Mouse (Mus musculus) gastrocnemius, adult 2 months (tissue): ENCODE data around the gene Smim17. TPM values are rescaled to one million over a fixed set of nuclear protein-coding genes. Genes with fewer than 3 reads are reported as not detected.
A peak's percentile ranks its signal among the peaks of the same experiment; 100 is the strongest.
"Not testable (repeated sequence)": the region's sequence is repeated elsewhere in the genome, so short reads cannot be mapped to it uniquely, and the experiment has no call there.

Experiments used
- DNase-seq: peaks from one replicate; pipeline ENCODE4 v3.0.0; 2022
- H3K27ac ChIP-seq: fragments of 200-600 bp; 2 replicates; pipeline ENCODE4 v1.8.1; 2022; ENCODE audit warnings: mild to moderate bottlenecking
- H3K4me3 ChIP-seq: fragments of 200-600 bp; 2 replicates; pipeline ENCODE4 v1.8.1; 2022; ENCODE audit warnings: mild to moderate bottlenecking, moderate library complexity
- CTCF ChIP-seq: fragments of 200-600 bp; IDR thresholded peaks from 2 replicates; pipeline ENCODE4 v1.8.1; 2022; ENCODE audit warnings: antibody characterized with exemption, mild to moderate bottlenecking, moderate library complexity
- intact Hi-C: fragments of 180-260 bp; cut with DNase I; formaldehyde crosslinking; loops from one replicate; pipeline ENCODE4 v1.15.1; 2025
- total RNA-seq, 2 experiments: library from RNA; stranded (reverse); gene quantifications; 2 replicates each; pipeline ENCODE4 v1.2.3; 2021

Gene Smim17
- total RNA-seq, 2 experiments from 2014 or later, result 0.45 to 0.77 TPM

- peak; percentile 69 for TF ChIP-seq CTCF
- Histone ChIP-seq H3K27ac (no peak overlapping the region), H3K4me3 (no peak overlapping the region)
- DNase-seq, result peak; percentile 28
- intact Hi-C loops, result loop anchor here (1.0 to 5.0 kb wide), 2 partner anchors 71 to 487 kb away; no protein-coding TSS in a partner anchor
Observed at GRCm38 (mm10) chr7:6430342-6430741, 31.8 kb downstream of the Smim17 start.

GRCm38 (mm10) chr7:6438388-6438787, 39.9 kb downstream of the Smim17 start, which contains the start of gene Olfr1344:
Olfr1344 (plus strand) TSS chr7:6438688.
- intact Hi-C loops, result loop anchor here (5.0 kb wide), 1 partner anchor 499 kb away; no protein-coding TSS in a partner anchor
- Histone ChIP-seq H3K4me3 (no peak within 1 kb of the TSS), H3K27ac (no peak within 1 kb of the TSS)
- no peak for TF ChIP-seq CTCF
- no peak for DNase-seq

- H3K4me3 ChIP-seq, result no peak overlapping the region
- H3K27ac ChIP-seq, result no peak overlapping the region
- no peak for TF ChIP-seq CTCF
- no peak for DNase-seq
- intact Hi-C loops, result no loop called here
Observed at GRCm38 (mm10) chr7:6441173-6441572, 42.7 kb downstream of the Smim17 start.

- DNase-seq, result no peak
- no peak for TF ChIP-seq CTCF
- intact Hi-C loops, result no loop called here
- no peak overlapping the region for H3K4me3 ChIP-seq
- H3K27ac ChIP-seq, result no peak overlapping the region
Observed at GRCm38 (mm10) chr7:6447771-6448170, 49.3 kb downstream of the Smim17 start.

GRCm38 (mm10) chr7:6455868-6456267, 57.4 kb downstream of the Smim17 start, which contains the start of gene Olfr1336:
Olfr1336 (plus strand) TSS chr7:6456168.
- intact Hi-C loops, result no loop called here
- no peak for DNase-seq
- Histone ChIP-seq H3K27ac (no peak within 1 kb of the TSS), H3K4me3 (no peak within 1 kb of the TSS)
- TF ChIP-seq CTCF, result no peak

- Histone ChIP-seq H3K27ac (no peak overlapping the region), H3K4me3 (no peak overlapping the region)
- DNase-seq, result no peak
- intact Hi-C loops, result no loop called here
- TF ChIP-seq CTCF, result no peak
Observed at GRCm38 (mm10) chr7:6456399-6456798, 57.9 kb downstream of the Smim17 start.

GRCm38 (mm10) chr7:6466951-6467350, 68.4 kb downstream of the Smim17 start, which contains the start of gene Olfr1346:
Olfr1346 (plus strand) TSS chr7:6467101.
- TF ChIP-seq CTCF, result no peak
- Histone ChIP-seq H3K27ac (no peak within 1 kb of the TSS), H3K4me3 (no peak within 1 kb of the TSS)
- no peak for DNase-seq
- intact Hi-C loops, result no loop called here

- H3K4me3 ChIP-seq, intact Hi-C loops, DNase-seq, H3K27ac ChIP-seq: not testable (repeated sequence)
Observed at GRCm38 (mm10) chr7:6477633-6478032, 79.1 kb downstream of the Smim17 start.

Other genes starting within 250 kb of the Smim17 start
- gene Zfp787, start 242.7 kb upstream of the Smim17 start, total RNA-seq, result 10 to 100 TPM; 28.3 to 28.4 TPM
- 1 to 10 TPM; 7.4 to 9.1 TPM for gene Zfp444, start 226.5 kb upstream of the Smim17 start, total RNA-seq
- not detected for gene Galp, start 201.6 kb upstream of the Smim17 start, total RNA-seq
- gene Zscan5b, start 176.4 kb upstream of the Smim17 start, total RNA-seq, result not detected
- not detected for gene Epp13, start 146.0 kb upstream of the Smim17 start, total RNA-seq
- 1 to 10 TPM; 3.2 to 3.8 TPM for gene Zfp667, start 112.1 kb upstream of the Smim17 start, total RNA-seq
- 1 to 10 TPM in 1 of 2 experiments, under 1 TPM in 1; 0.31 to 1.2 TPM for gene Zfp583, start 67.4 kb upstream of the Smim17 start, total RNA-seq
- gene Gm3854, start 55.0 kb upstream of the Smim17 start, total RNA-seq, result under 1 TPM; 0.45 to 0.51 TPM
- gene Zfp78, start 35.4 kb upstream of the Smim17 start, total RNA-seq, result 1 to 10 TPM; 2.1 to 2.4 TPM
- 1 to 10 TPM in 1 of 2 experiments, under 1 TPM in 1; 0.75 to 1.2 TPM for gene Zfp28, start 15.4 kb upstream of the Smim17 start, total RNA-seq
- not detected for gene Gm20715, start 11.6 kb downstream of the Smim17 start, total RNA-seq
- not detected for gene Olfr1344, start 40.0 kb downstream of the Smim17 start, total RNA-seq
- not detected for gene Olfr1336, start 57.5 kb downstream of the Smim17 start, total RNA-seq
- gene Olfr1346, start 68.4 kb downstream of the Smim17 start, total RNA-seq, result not detected
- not detected for gene Olfr5, start 88.2 kb downstream of the Smim17 start, total RNA-seq
- not detected for gene Olfr1347, start 101.0 kb downstream of the Smim17 start, total RNA-seq
- gene Olfr1348, start 110.0 kb downstream of the Smim17 start, total RNA-seq, result not detected
- not detected for gene Olfr1349, start 124.2 kb downstream of the Smim17 start, total RNA-seq
- not detected for gene Olfr1350, start 166.1 kb downstream of the Smim17 start, total RNA-seq